Mouse (Mus musculus) embryonic stem cell, embryonic (primary cell): ENCODE data around the gene Atp2b2.

Experiments used
- CTCF ChIA-PET, 4 experiments: fragments of 300-600 bp in 2 of 4; fragments of 350-600 bp in 2 of 4; sonication (Branson Sonifier 250); formaldehyde crosslinking; loops; one replicate each; lab custom pipeline; 2022; ENCODE audit warnings: inconsistent platforms in 2 of 4; lab: Charles Lee
- POLR2A ChIA-PET, 4 experiments: fragments of 300-600 bp in 2 of 4; fragments of 350-600 bp in 2 of 4; sonication (Branson Sonifier 250); formaldehyde crosslinking; loops; one replicate each; lab custom pipeline; 2022; ENCODE audit warnings: antibody characterized with exemption in 4 of 4, inconsistent platforms in 1 of 4; lab: Charles Lee

Gene Atp2b2

DNA sequence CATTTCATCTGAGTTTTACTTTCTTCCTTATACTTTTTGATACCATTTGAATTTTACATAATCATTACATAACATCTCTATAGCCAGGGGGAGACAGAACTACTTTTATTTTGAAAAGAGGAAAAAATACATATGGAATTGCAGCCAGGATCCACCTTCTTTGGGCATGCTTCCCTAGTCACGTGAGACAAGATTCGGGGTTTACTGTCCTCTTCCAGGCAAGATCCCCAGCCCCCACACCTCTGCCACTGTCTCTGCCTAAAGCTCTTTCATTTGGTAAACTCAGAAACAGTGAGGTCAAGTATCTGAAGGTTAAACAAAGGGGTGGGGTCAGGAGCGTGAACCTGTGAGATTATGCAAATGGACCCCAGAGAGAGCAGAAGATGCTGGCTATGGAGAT, 6.7 kb downstream of the Atp2b2 start:
- ChIA-PET POLR2A (interaction anchor here in 1 of 4 experiments (1.2 kb wide), 1 partner anchor 11 kb away, joined by 3 read pairs; no protein-coding TSS in a partner anchor), CTCF (interaction anchor here in 1 of 4 experiments (0.6 kb wide), 1 partner anchor 217 kb away, joined by 3 read pairs; no protein-coding TSS in a partner anchor)

DNA sequence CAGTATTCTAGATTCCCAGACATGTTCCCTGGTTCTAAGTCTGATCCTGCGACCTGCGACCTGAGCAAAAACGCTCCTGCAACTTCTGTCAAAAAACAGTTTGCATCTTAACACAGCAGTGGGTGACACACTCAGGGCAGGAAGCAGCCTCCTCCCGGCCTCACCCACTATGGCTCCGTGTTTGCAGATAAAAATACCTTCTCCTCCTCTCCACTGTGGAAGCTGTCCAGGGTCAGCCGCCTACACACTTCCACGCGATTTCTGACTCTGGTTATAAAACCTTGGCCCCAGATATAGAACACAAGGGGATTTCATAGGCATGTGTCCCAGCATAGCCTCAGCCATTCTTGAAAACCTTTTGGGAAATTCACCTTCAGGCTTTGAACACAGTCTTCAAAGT, 9.6 kb downstream of the Atp2b2 start:
- POLR2A ChIA-PET, result interaction anchor here in 1 of 4 experiments (1.1 kb wide), 1 partner anchor 18 kb away, joined by 3 read pairs; no protein-coding TSS in a partner anchor
- CTCF ChIA-PET, result no interaction called here

GRCm38 (mm10) chr6:114023794-114024193, 18.6 kb downstream of the Atp2b2 start:
- CTCF ChIA-PET, result interaction anchor here in 1 of 4 experiments (0.6 kb wide), 1 partner anchor 553 kb away, joined by 3 read pairs; the partner anchor contains the start of gene Il17rc
- POLR2A ChIA-PET, result interaction anchor here in 1 of 4 experiments (1.5 kb wide), 1 partner anchor 12 kb away, joined by 3 read pairs; no protein-coding TSS in a partner anchor

DNA sequence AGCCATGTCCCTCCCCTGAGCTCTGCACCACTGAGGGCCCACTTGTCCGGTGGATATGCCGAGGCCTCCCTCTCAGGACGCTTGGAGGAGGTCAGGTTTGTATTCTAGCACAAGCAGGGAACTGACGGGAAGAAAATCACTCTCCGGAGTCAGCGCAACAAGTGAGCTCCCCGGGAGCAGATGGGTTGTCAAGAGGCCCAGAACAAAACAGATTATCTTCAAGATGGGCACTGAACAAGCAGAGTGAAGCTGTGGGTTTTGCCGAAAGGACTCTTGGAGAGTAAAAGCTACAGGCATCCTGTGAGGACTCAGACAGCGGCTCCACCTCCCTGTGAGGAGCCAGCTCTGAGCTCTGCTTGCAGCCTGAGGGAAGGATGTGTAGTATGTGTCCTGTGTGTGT, 20.3 kb downstream of the Atp2b2 start:
- ChIA-PET POLR2A (interaction anchor here in 1 of 4 experiments (0.5 kb wide), 1 partner anchor 125 kb away, joined by 4 read pairs; no protein-coding TSS in a partner anchor), CTCF (interaction anchor here in 1 of 4 experiments (0.6 kb wide), 1 partner anchor 200 kb away, joined by 3 read pairs; no protein-coding TSS in a partner anchor)

DNA sequence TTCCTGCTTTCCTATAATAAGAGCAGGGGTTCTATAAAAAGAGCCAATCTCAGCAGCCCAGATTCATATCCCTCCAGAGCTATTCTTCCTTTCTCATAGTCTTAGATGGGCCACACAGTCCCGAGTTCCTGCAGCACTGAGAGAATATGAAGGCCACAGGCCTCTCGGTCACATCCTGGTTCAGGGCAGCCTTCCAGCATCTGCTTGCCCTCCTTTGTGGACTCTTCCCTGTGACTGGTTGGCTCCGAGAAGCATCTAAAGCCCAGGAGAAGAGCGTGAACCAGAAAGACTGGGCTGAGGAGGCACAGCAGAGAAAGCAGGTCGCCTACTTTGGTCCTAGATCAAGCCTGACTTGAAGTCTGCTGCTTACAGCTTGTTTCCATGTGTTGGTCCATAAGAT, 28.6 kb downstream of the Atp2b2 start:
- ChIA-PET POLR2A (interaction anchor here in 1 of 4 experiments (0.7 kb wide), 1 partner anchor 29 kb away, joined by 4 read pairs; no protein-coding TSS in a partner anchor), CTCF (no interaction called here)

- POLR2A ChIA-PET, result no interaction called here
Observed at GRCm38 (mm10) chr6:114012834-114013233, 29.6 kb downstream of the Atp2b2 start.

GRCm38 (mm10) chr6:114011976-114012375, 30.4 kb downstream of the Atp2b2 start:
- CTCF ChIA-PET, result no interaction called here

More at GRCm38 (mm10) chr6:114012834-114013233, 29.6 kb downstream of the Atp2b2 start:
- CTCF ChIA-PET, result no interaction called here

GRCm38 (mm10) chr6:114003796-114004195, 38.6 kb downstream of the Atp2b2 start:
- ChIA-PET CTCF (no interaction called here), POLR2A (no interaction called here)

More at GRCm38 (mm10) chr6:114011976-114012375, 30.4 kb downstream of the Atp2b2 start:
- POLR2A ChIA-PET, result no interaction called here

- ChIA-PET CTCF (no interaction called here), POLR2A (no interaction called here)
Observed at GRCm38 (mm10) chr6:114000928-114001327, 41.5 kb downstream of the Atp2b2 start.

DNA sequence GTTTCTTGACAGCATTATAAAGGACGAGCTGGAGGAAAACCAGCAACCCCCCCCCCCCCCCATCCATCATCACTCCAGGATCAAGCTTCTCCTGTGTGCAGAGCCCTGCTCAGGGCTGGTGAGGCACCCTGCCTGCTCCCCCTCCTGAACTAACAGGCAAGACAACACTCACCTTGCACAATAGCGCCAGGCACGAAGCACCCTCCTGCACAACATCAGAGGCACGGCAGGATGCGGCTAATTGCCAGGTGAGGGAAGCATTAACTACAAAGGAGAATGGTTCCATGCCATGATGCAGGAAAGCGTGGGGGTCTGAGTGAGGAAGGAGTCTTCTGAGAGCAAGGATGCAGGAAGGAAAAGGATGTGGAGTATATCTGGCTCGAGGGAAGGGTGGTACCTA, 42.1 kb downstream of the Atp2b2 start:
- ChIA-PET CTCF (no interaction called here), POLR2A (no interaction called here)

DNA sequence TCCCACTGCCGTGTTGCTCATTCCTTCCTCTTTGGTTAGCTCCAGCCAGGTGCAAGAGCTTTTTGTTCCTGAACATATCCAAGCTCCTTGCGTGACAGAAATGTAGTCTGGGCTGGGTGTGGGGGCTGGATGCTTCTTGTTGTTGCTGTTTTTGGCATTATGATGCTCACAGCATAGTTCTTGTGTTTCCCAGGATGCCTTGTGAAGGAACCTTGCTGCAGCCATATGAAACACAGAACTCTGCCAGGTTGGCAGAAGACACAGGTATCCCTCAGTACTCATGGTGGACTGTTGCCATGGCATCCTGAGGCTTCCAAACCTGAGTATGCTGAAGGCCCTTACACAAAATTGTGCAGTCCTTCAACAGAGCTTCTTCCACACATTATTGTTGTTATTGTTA, 44.0 kb downstream of the Atp2b2 start:
- CTCF ChIA-PET, result interaction anchor here in 2 of 4 experiments (0.5 to 0.9 kb wide), 3 partner anchors 8 to 441 kb away, joined by 3 to 4 read pairs (median 3); no protein-coding TSS in a partner anchor
- POLR2A ChIA-PET, result interaction anchor here in 1 of 4 experiments (0.6 kb wide), 1 partner anchor 416 kb away, joined by 3 read pairs; no protein-coding TSS in a partner anchor

DNA sequence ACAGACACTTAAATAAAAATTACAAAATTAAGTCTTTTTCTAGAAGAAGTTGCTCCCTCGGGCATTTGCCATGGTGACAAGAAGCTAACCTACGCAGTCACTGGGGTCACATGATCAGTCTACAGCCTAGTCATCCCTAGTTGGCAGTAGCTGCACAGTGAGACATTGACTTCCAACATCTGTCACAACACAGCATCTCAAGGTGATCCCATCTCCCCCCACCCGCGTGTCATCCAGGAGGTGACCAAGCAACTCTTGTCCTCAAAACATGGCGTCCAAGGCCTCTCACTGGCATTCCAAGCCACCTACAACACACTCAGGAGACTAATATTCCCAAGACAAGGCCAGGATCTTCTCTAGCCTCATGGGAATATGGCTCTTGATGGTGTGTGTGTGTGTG, 48.2 kb downstream of the Atp2b2 start:
- POLR2A ChIA-PET, result no interaction called here
- CTCF ChIA-PET, result no interaction called here

DNA sequence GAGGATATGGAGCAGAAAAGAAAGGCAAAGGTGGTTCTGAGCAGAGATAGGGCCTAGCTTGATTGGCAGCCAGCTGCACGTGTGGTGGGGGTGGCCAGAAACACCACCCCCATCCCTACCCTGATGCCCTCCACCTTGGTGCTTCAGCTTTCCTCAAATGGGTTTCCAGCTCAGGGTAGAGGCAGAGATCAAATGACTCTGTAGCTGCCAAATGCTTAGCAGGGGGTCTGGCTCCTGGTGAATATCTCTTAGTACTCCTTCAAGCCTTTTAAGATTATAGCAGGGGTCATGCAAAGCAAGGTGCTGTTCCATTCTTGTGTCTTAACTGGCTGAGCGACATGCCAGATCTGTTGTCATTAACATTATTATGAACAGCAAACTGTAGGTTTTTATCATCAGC, 50.3 kb downstream of the Atp2b2 start:
- ChIA-PET POLR2A (no interaction called here), CTCF (interaction anchor here in 1 of 4 experiments (1.0 kb wide), 1 partner anchor 170 kb away, joined by 3 read pairs; no protein-coding TSS in a partner anchor)

- ChIA-PET CTCF (interaction anchor here (0.5 to 2.1 kb wide), 7 partner anchors 24 to 1112 kb away, joined by 3 to 15 read pairs (median 5); no protein-coding TSS in a partner anchor), POLR2A (interaction anchor here in 2 of 4 experiments (0.7 to 1.1 kb wide), 2 partner anchors 14 to 18 kb away, joined by 3 read pairs; no protein-coding TSS in a partner anchor)
Observed at GRCm38 (mm10) chr6:113991482-113991881, 50.9 kb downstream of the Atp2b2 start.

DNA sequence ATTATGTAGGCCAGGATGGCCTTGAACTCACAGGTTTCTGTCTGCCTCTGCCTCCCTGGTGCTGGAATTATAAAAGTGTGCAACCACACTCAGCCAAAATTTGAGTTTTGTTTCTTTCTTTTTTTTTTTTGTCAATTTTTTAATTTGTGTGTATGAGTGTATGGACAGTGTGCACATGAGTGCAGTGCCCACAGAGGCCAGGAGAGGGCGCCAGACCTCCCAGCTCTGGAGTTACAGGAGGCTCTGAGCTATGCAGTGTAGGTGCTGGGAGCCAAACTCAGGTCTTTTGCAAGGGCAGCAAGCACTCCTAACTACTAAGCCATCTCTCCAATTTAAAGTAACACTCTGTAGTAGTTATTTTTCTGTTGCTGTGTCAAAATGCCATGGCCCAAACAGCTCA, 52.4 kb downstream of the Atp2b2 start:
- ChIA-PET CTCF (interaction anchor here (0.5 to 2.1 kb wide), 21 partner anchors 8 to 1871 kb away, joined by 3 to 15 read pairs (median 4); no protein-coding TSS in a partner anchor), POLR2A (interaction anchor here in 1 of 4 experiments (0.7 kb wide), 1 partner anchor 237 kb away, joined by 3 read pairs; no protein-coding TSS in a partner anchor)

- ChIA-PET CTCF (no interaction called here), POLR2A (interaction anchor here in 1 of 4 experiments (0.6 kb wide), 1 partner anchor 1235 kb away, joined by 3 read pairs; no protein-coding TSS in a partner anchor)
Observed at GRCm38 (mm10) chr6:113988521-113988920, 53.9 kb downstream of the Atp2b2 start.

DNA sequence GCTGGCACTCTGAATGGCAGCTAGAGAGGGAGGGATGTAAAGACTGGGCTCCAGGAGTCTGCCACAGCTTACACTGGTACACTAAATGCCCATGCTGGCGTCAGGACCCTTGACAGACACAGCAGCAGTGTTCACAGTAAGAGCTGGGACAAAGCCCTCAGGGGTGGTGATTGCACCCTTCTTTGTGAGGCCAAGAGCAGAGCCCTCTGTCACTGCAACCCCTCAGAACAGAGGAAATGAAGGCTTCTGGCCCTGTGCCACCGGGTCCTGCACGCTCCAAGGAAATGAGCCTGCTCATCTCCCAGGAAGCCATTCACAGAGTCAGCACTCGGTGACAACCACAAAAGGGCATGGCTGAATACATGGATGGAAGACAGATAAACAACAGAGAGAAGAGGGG, 55.7 kb downstream of the Atp2b2 start:
- CTCF ChIA-PET, result no interaction called here
- POLR2A ChIA-PET, result no interaction called here

DNA sequence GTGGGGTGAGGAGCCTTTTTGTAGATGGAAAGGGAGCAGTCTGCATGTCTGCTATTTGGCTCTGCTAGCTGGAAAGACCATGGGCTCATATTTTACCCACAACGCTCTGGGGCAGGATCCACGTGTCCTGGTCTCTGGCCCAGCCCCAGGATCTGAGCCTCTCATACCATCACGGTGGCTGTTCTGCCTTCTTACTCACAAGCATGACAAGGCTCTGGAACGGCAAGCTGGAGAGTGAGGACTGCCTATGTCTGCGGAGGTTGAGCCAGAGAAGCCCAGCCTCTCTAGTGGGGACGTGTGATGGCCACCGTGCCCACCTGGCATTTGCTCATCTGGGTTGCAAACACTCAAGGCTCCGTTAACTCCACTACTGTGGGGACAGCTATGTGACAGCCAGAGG, 63.7 kb downstream of the Atp2b2 start:
- ChIA-PET POLR2A (interaction anchor here in 1 of 4 experiments (0.6 kb wide), 1 partner anchor 82 kb away, joined by 3 read pairs; no protein-coding TSS in a partner anchor), CTCF (no interaction called here)

- CTCF ChIA-PET, result interaction anchor here in 1 of 4 experiments (0.9 kb wide), 1 partner anchor 12 kb away, joined by 4 read pairs; no protein-coding TSS in a partner anchor
- POLR2A ChIA-PET, result no interaction called here
Observed at GRCm38 (mm10) chr6:113978091-113978650, 64.2 kb downstream of the Atp2b2 start.
